Mouse (Mus musculus): ENCODE results near the gene Npas4.
A peak's percentile ranks its signal among the peaks of the same experiment; 100 is the strongest.
"Not testable (repeated sequence)": the region's sequence is repeated elsewhere in the genome, so short reads cannot be mapped to it uniquely, and the experiment has no call there.

The Npas4 gene

DNA sequence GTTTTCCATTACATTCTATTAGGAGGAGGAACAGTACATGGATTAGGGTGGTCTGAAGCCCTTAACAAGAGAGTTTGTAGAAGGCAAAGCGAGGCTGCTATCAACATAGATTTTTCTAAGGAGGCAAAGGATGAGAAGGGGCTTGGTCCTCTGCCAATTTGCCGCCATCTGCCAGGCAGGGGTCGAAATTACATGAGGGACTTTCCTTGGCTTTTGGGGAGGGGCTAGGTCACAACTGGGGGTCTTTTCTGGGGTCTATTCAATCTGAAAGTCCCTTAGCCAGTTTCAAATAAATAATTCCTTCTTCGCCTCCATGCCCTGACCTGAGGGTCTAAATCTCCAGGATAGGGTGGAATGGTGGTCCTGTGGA is at the start of gene Npas4:
Npas4 (minus strand) TSS at position 61 of the 370 bp plus-strand sequence.
- DNase-seq = no peak

DNA sequence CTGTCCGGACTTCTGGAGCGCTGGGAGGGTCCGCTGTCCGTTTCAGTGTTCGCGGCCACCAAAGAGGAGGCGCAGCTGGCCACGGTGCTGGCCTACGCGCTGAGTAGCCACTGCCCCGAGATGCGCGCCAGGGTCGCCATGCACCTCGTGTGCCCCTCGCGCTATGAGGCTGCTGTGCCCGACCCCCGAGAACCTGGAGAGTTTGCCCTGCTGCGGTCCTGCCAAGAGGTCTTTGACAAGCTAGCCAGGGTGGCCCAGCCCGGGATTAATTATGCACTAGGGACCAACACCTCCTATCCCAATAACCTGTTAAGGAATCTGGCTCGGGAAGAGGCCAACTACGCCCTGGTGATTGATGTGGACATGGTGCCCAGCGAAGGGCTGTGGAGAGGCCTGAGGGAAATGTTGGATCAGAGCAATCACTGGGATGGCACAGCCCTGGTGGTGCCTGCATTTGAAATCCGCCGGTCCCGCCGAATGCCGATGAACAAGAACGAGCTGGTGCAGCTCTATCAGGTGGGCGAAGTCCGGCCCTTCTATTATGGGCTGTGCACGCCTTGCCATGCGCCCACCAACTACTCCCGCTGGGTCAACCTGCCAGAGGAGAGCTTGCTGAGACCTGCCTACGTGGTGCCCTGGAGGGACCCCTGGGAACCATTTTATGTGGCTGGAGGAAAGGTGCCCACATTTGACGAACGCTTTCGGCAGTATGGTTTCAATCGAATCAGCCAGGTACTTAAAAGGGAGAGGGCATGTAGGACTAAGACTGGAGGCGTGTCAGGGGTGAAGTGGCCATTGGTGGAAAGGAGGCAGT is 49.4 kb upstream of the Npas4 start:
- no peak for DNase-seq

DNA sequence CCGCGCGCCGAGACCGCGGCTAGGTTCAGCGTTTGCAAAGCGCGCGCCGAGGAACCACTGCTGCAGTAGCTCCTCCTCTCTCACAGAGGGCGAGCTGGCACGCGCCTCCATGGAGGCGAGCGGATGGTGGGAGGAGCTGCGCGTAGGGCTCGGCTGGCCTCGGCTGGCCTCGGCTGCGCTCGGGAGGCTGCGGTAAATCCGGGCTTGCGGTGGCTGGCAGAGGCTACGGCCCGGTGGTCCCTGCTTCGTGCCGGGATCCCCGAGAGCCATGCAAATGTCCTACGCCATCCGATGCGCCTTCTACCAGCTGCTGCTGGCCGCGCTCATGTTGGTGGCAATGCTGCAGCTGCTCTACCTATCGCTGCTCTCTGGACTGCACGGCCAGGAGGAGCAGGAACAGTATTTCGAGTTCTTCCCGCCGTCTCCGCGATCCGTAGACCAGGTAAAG is 48.6 kb upstream of the Npas4 start, which contains the start of the genes B4gat1 and AC124502.3:
B4gat1 (plus strand) TSS at position 118 of the 448 bp plus-strand sequence.
AC124502.3 (plus strand) TSS at position 183 of the 448 bp plus-strand sequence.
- DNase-seq = peak; percentile 92

DNA sequence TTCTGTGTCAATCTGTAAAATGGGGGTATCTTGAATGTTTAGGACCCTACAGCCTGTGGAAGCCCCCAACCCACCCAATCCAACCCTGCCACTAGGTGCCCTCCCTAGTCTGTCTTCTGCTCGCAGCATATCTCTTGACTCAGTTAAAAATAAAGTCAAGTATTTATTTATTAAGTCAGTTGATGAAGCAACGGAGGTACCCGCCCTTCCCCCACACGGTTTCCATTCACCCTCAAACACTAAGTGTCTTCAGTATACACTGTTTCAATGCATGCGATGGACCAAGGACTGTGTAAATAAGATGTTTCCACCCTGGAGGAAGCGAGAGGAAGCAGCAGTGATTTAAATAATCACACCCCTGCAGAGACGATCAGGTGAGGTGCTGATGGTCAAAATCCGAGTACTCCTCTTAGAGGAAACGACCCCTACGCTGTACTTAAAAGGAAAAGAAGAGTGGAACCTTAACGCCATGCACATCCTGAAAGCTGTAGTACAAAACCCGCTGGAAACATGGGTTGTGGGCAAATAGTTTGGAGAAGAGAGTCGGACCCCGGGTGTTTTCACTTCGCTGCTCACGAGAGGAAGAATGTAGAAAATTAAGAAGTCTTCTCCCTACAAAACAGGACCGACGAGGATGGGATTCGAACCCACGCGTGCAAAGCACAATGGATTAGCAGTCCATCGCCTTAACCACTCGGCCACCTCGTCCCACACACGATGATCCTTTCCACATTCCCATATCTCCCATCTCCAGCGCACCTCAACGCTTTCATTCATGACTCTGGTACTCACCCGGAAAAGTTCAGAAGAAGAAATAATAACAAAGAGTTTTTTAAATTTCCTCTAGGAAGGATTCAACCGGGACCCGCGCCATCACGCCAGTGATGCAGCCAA is 47.8 kb upstream of the Npas4 start:
- DNase-seq = peak; percentile 83

DNA sequence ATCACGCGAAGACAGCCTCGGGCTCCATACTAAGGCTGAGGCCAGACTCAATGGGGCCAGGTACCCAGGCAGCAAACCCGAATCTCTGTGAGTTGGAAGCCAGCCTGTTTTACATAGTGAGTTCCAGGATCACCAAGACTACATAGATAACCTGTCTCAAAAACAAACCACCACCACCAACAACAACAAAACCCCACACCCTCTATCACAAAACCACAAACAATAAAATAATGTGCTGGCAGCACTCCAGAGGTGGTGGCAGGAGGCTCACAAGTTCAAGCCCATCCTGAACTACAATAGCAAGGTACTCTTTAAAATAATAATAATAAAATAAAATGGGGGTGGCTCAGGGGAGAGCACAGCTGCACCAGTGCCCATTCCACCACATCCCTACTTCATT is 46.5 kb upstream of the Npas4 start:
- no peak for DNase-seq

DNA sequence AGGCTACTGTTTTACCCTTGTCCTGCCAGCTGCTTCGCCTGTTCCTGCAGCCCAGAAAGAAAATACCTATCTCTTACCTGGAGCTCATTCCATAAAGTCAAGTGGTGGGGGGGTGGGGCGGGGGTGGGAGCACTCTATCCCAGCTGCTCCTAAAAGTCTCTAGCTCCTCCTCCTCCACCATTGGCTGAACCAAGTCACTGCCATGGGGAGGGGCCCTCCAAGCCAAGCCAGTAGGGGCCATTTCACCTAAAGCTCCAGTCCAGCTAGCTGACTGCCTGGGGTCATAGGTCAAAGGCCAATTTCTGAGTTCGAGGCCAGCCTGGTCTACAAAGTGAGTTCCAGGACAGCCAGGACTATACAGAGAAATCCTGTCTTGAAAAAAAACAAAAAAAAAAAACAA is 42.6 kb upstream of the Npas4 start:
- DNase-seq = no peak

DNA sequence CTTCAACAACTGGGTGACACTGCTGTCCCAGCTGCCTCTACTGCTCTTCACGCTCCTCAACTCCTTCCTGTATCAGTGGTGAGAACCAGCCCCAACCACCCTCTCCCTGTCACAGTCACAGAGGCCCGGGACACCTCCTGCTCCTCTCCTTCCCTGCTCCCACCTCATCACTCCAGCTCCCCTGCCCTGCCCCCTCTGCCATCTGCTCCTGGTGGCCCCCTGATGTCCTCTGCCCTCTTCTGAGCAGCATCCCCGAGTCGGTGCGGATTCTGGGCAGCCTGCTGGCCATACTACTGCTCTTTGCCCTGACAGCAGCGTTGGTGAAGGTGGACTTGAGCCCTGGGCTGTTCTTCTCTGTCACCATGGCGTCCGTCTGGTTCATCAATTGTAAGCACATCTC is 36.0 kb upstream of the Npas4 start:
- DNase-seq = no peak

DNA sequence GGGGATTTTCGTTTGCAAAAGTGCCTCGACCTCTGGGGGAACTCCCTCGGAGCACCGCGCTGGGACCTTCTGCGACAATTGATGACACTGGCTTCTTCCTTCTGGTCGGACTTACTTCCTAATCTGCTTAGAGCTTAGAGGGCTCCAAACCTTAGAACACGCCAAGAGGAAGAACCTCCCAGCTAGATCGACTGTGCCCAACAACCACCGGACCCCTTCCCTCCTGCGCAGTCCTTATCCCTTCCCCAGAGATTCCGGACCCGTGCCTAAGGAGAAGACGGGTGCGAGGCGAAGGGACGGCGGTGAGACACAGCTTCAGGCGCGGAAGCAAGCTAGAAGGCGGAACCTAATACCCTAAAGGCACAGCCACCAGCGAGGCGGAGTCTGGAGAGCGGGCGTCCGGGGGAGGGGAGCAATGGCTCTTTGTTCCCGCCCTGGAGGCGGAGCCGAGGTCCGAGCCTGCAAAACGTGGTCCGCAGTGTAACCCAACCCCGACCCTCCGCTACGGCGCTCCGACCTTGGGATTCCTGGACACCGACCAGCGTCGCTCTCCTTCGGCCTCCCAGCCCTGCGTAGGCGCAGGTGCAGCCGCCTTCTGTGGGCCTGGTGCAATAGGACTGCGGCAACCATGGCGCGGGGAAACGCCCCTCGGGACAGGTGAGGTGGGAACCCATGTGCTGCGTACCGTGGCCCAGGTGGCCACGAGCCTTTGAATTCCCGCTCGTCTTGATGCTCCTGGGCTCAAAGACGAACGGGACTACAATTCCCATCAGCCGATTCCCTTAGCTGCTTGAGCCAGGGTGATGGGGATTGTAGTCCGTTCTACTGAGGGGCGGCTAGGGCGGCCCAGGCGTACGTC is 33.7 kb upstream of the Npas4 start, which contains the start of gene Slc29a2:
Slc29a2 (plus strand) TSS at position 240 of the 859 bp plus-strand sequence.
- DNase-seq = peak; percentile 97

DNA sequence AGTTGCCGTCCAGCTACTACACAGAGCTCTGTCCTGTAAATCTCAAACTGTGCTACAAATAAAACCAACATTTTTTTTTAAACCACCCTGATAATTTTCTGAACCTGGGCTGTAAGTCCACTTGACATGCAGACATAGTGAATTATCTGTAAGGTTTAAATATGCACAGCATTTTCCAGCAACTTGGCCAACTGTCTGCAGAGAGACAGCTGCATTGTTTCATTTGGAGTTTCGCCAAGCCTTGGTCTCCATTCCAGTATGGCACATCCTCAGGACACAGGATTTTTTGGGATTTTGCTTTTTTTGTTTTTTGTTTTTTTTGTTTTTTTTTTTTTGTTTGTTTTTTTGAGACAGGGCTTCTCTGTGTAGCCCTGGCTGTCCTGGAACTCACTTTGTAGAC is 31.3 kb upstream of the Npas4 start:
- DNase-seq = no peak

DNA sequence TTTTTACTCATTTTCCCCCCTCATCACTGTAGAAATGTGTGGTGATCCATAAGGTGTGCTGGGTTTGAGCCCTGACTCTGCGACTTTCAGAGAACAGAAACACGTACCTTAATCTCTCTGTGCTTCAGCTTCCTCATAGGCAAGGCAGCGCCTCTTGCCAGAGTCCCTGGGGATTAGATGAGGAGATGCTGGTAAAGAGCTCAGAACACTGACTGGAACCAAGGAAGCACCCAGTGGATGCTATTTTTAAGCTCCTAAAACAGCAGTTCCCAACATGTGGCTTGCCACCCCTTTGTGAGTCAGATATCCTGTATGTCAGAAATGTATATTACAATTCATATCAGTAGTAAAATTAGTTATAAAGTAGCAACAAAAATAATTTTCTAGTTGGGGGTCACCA is 28.1 kb upstream of the Npas4 start:
- DNase-seq = no peak

DNA sequence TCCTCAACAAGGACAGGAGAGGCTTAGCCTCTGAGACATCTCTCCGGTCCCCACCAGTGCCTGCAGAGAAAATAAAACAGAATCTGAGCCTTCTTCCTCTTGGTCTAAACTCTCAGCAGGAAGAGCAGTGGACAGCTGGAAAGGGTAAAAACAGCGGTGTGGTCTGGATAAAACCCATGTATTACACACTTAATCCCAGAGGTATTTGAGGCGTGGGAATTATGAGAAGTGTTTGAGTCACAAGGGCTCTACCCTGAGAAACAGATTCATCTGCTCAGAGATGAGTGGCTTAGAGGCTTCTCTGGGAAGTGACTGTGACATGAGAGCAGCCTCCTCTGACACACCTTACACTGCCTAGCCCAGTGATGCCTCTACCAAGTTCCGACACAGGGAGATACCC is 27.5 kb upstream of the Npas4 start:
- no peak for DNase-seq

DNA sequence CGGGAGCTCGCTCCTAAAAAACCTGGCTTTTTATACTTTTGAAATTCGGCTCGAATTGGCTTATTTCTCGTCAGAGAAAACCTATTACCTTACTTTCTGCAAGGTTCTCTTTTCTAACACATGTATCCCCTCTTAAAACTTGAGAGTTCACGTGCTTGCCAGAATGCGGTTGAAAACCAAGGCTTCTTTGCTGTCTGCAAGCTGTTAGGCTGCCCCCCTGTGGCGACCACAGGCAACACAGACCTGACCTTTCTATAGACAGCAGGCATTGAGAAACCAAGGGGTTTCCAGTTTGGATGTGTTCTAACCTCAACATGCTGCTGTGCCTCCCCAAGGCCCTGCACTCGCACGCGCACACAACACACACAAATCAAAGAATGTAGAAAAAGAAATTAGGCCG is 26.7 kb upstream of the Npas4 start:
- peak; percentile 89 for DNase-seq

DNA sequence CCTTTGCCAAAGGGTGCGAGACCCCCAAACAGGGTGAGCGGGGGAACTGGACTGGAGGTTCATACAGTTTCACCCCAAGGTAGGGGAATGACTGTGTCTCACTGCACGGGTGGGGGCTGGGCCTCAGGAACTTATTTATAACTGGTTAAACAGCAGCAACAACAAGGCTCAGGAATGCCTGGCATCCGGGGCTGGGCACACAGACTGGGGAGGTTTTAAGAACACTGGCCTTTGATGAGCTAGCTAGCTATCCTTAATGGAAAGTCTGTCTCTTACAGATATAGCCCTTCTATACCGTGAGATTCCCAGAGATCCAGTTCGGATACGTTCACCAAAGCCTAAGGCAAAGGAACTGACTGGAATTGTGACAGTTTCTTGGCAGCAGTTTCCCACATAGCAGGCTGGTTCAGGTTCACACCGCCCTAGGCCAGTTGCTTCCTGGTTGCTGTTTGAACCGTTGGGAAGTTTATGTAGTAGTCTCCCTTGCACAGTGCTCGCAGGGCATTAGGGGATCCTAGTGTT is 26.2 kb upstream of the Npas4 start:
- peak; percentile 62 for DNase-seq

DNA sequence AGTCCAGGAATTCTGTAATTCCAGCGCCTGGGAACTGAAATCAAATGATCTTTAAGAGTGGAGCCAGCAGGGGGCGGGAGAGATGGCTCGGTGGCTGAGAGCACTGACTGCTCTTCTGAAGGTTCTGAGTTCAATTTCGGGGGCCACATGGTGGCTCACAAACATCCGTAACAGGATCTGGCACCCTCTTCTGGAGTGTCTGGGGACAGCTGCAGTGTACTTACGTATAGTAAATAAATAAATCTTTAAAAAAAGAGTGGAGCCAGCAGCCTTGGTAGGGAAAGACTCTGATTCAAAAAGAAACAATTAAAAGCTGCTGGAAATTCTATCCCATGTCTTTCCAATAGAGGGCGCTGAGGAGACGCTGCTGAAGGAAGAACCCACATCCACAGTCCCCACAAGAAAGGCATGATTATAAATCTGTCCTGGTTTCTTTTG is 24.9 kb upstream of the Npas4 start:
- peak; percentile 68 for DNase-seq

DNA sequence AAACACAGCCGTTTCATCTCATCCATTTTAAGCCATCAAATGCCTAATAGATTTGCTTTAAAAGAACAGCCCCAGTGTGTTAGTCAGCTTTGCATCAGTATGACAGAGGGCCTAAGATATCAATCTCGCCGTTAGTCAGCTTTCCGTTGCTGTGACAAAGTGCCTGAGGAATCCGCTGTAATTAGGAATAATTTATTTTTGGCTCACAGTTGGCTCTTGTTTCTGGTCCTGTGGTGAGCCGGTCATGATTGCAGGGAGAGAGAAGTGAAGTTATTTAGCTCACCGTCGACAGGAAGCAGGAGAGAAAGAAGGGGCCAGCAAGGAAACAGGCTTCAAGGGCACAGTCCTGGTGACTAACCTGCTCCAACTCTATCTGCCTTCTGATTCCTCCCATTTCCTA is 23.0 kb upstream of the Npas4 start:
- DNase-seq = no peak

DNA sequence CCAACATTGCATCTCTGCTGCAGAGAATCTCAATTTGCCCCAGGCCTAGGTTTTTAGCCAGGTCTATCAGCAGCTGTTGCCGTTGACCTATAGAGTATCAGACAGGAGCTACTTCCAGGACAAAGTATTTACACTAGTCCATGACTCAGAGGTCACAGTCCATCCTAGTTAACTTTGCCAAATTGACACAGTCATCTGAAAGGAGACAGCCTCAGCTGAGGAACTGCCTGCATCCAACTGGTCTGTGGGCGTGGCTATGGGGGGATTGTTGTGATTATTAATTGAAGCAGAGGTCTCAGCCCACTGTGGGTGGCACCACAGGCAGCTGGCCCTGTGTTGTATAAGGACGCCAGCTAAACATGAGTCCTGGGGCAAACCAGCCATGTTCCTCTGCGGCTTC is 14.8 kb upstream of the Npas4 start:
- DNase-seq = no peak

DNA sequence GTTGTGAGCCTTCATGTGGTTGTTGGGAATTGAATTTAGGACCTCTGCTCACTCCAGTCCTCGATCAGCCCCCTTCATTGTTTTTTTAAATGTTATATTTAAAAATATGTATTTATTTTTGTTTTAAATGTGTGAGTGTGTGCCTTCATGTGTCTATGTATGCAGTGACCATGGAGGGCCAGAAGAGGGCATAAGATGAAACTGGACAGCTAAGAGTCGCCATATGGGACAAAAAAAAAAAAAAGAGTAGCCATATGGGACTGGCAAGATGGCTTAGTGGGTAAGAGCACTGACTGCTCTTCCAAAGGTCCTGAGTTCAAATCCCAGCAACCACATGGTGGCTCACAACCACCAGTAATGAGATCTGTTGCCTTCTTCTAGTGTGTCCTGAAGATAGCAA is 13.5 kb upstream of the Npas4 start:
- not testable (repeated sequence) for DNase-seq

DNA sequence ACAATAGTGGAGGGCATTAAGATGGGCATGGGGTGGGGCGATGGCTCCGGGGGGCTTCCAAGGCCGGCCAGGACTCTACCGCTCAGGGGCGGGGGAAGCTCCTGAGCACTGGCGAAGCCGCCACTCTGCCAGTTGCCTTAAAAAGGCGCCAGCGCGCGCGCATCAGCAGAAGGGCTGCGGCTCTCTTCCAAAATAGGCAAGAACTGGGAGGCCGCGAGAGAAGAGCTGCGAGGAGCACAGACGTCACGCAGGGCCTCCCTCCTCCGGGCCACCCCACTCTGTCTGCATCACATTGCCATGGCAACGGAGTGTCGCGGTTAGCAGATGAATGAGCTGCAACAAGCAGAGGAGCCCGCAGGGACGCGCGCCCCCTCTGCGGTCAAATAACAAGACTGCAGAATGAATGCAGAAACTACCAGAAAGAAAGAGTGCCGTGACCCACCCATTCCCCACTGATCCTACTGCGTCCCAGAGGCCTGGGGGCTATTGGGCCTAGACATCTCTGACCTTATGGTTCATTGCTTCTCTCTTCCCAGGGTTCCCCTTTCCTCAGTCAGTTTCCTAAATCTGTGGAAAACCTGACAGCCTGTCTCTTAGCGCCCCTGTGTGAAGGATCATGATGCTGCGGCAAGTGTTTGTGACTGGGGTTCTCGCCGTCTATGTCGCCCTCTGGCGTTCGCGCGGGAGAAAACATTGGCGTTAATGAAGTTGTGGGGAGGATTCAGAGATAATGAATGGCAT is 11.7 kb upstream of the Npas4 start:
- DNase-seq = peak; percentile 75

DNA sequence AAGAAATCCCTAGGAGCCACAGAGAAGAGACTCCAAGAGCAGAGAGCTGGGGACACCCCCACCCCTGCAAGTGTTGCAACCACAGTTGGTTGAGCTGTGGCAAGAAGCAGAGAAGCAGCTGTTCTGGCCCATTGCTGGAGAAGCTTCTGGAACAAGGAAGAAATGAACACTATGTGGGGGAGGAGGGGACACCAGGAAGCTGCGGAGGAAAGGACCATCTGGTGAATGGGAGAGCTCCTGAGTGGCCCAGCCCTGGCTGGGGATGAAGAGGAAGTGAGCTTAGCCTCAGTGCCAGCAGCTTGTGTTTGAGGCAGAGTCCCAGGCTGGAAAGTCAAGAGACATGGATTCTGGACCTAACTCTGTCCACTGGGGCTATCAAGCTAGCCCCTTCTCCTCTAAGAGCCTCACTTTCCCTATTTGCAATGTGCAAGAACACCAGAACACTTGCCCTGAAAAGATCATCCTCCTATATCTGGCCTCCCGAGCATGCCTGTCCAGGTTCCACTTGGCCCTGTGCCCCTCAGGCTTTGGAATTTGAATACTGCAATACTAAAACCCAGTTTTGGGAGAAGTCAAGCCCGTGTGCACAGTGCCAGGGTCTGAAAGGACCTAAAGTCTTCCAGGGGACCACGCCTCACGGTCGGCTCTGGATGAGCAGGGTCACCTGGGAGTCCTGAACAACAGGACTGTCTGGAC is 9.5 kb upstream of the Npas4 start:
- no peak for DNase-seq

DNA sequence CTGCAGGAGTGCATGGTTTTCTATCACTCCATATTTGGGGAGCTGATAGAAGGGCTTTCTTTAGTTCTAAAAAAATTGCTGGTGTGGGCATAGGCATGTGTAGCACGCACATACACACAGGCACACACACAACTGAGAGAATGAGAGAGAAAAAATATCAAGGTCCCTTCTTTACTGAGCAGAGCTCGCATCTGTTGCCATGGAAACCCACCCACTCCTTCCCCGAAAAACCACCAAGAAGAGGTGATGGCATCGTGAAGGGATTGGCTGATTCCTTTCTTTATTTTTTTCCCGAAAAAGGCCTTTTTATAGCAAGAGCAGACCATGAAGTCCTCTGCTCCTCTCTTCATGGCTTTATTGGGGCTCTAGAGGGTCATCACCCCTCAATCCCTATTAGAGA is 3.9 kb upstream of the Npas4 start:
- DNase-seq = no peak

DNA sequence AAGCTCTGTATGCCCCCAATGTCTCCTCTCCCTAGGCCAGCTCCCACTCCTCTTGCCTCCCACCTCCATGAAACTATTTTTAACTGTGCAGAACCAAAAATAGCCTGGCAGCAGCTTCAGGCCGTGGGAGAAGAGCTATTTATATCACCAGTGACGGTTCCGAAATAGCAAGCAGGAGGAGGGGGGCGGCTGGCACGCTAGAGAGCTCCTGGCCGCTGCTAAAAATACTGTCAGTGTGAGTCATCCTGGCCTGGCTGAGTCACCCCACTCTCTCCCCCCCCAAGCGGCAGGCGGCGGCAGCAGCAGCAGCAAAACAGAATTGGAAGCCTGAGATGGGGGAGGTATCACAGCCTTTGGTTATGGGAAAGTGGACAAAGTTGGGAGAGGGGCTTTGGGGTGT is 2.8 kb upstream of the Npas4 start:
- peak; percentile 42 for DNase-seq

Data from lung, postnatal 36 days (tissue).